ENCODE assay signal across 8 mouse cellular contexts in genomic region chr10:66928211-66928990, GRCm38 (mm10).
A peak's percentile ranks its signal among the peaks of the same experiment; 100 is the strongest.
DNase-seq lines count a peak whose midpoint lies in the region; ATAC-seq and TF ChIP-seq lines count a peak whose summit lies in the region.

No protein-coding gene starts in this region.

- H3K4me2 ChIP-seq in heart, embryonic 14.5 days (ENCODE audit: low read length): no peak overlapping the region
- no peak overlapping the region for H3K4me2 ChIP-seq in lung, embryonic 15.5 days

- no peak for TF ChIP-seq RAD21 in MEL (IDR thresholded peaks at IDR 0.05; ENCODE audit: low read depth, low read length)

- no peak for TF ChIP-seq CTCF in MEL (IDR thresholded peaks at IDR 0.05 in 2 of 3, conservative IDR thresholded peaks at IDR 0.05 in 1 of 3; ENCODE audit: control insufficient read depth in 1 of 3, insufficient read depth in 1 of 3, low read depth in 2 of 3, low read length in 3 of 3, poor library complexity in 1 of 3, severe bottlenecking in 1 of 3)

- no peak for TF ChIP-seq EP300 in MEL (IDR thresholded peaks at IDR 0.05; ENCODE audit: low read depth in 1 of 2, low read length in 2 of 2)

- no peaks in the 10 kb centered on the region for H3K79me2 ChIP-seq in MEL (ENCODE audit: control insufficient read depth, insufficient read depth, low read length, poor library complexity)

- peaks cover 2 to 22% of the 10 kb centered on the region in 2 experiments; a peak in 3 of 4 replicates for H3K4me1 ChIP-seq in MEL (ENCODE audit: control insufficient read depth in 1 of 2, insufficient read depth in 2 of 2, low read length in 2 of 2)
- H3K4me1 ChIP-seq in heart, embryonic 14.5 days (ENCODE audit: control insufficient read depth in 2 of 2, insufficient read depth in 2 of 2, low read length in 2 of 2): peaks cover 8 to 24% of the 10 kb centered on the region in 2 experiments
- H3K4me1 ChIP-seq in lung, embryonic 15.5 days: peaks cover 19% of the 10 kb centered on the region

- WGBS in heart, embryonic 14.5 days: 26% methylated on average over 6 of the region's 6 CpGs
- WGBS in lung, embryonic 15.5 days: 40% methylated on average over 6 of the region's 6 CpGs

- no peak overlapping the region for H3K4me3 ChIP-seq in MEL (ENCODE audit: control insufficient read depth in 1 of 2, insufficient read depth in 1 of 2, low read depth in 2 of 2, low read length in 2 of 2)
- no peak overlapping the region for H3K4me3 ChIP-seq in heart, embryonic 14.5 days (ENCODE audit: control insufficient read depth in 1 of 2, insufficient read depth in 1 of 2, low read depth in 1 of 2, low read length in 2 of 2)
- no peak overlapping the region for H3K4me3 ChIP-seq in lung, embryonic 15.5 days

- H3K27ac ChIP-seq in MEL (ENCODE audit: control insufficient read depth, low read depth, low read length): no peak overlapping the region
- peak overlapping the region; percentile 45 to 53 for H3K27ac ChIP-seq in heart, embryonic 14.5 days (replicated peaks in 1 of 2; ENCODE audit: control insufficient read depth in 1 of 2, insufficient read depth in 1 of 2, low read depth in 2 of 2, low read length in 2 of 2)
- H3K27ac ChIP-seq in lung, embryonic 15.5 days: peak overlapping the region; percentile 67

- H3K9me3 ChIP-seq in MEL (replicated peaks; ENCODE audit: insufficient read depth, low read length): no peaks in the 10 kb centered on the region
- H3K9me3 ChIP-seq in heart, embryonic 14.5 days (ENCODE audit: control insufficient read depth, low read length): no peaks in the 10 kb centered on the region
- H3K9me3 ChIP-seq in lung, embryonic 15.5 days: no peaks in the 10 kb centered on the region

- DNase-seq in adrenal gland, adult 2 months: peak; percentile 79
- DNase-seq in adrenal gland, adult 18-20 months (ENCODE audit: low spot score in 2 of 2): no peak
- peak; percentile 38 for DNase-seq in MEL (ENCODE audit: low read depth, low spot score)
- no peak for DNase-seq in layer of hippocampus, adult 11-12 months (ENCODE audit: low spot score)
- no peak for DNase-seq in right cerebral cortex, postnatal 14 days
- DNase-seq in thymus, postnatal 14 days: no peak

- H3K27me3 ChIP-seq in MEL (ENCODE audit: control insufficient read depth in 1 of 2, insufficient read depth in 2 of 2, low read length in 2 of 2): no peaks in the 10 kb centered on the region
- H3K27me3 ChIP-seq in heart, embryonic 14.5 days (ENCODE audit: control insufficient read depth, insufficient read depth, low read length): no peaks in the 10 kb centered on the region
- H3K27me3 ChIP-seq in lung, embryonic 15.5 days: peaks cover 4% of the 10 kb centered on the region; the same call in 1 of the 2 replicates

- peaks cover 0 to 12% of the 10 kb centered on the region in 2 experiments; a peak in 2 of 4 replicates for H3K36me3 ChIP-seq in MEL (ENCODE audit: control insufficient read depth in 1 of 2, insufficient read depth in 2 of 2, low read length in 2 of 2)
- H3K36me3 ChIP-seq in heart, embryonic 14.5 days (ENCODE audit: control insufficient read depth, insufficient read depth, low read length): no peaks in the 10 kb centered on the region
- H3K36me3 ChIP-seq in lung, embryonic 15.5 days: no peaks in the 10 kb centered on the region

- ATAC-seq in heart, embryonic 14.5 days (ENCODE audit: insufficient number of reproducible peaks, insufficient read depth, low FRiP score, low read depth): no peak
- peak; percentile 85 for ATAC-seq in lung, embryonic 15.5 days (ENCODE audit: borderline replicate concordance, extremely low read depth, low FRiP score, low TSS enrichment)

- no peak overlapping the region for H3K9ac ChIP-seq in MEL (ENCODE audit: control insufficient read depth, low read depth, low read length, poor library complexity, severe bottlenecking)
- no peak overlapping the region for H3K9ac ChIP-seq in heart, embryonic 14.5 days (ENCODE audit: low read length)
- no peak overlapping the region for H3K9ac ChIP-seq in lung, embryonic 15.5 days

- TF ChIP-seq POLR2A in MEL (IDR thresholded peaks at IDR 0.05; ENCODE audit: control insufficient read depth in 1 of 2, insufficient read depth in 1 of 2, low read depth in 1 of 2, low read length in 2 of 2, poor library complexity in 1 of 2): no peak

TF ChIP-seq in MEL, 35 proteins besides CTCF, POLR2A, EP300 and RAD21:
- TF ChIP-seq NELFE (IDR thresholded peaks at IDR 0.05; ENCODE audit: low read depth, low read length) (no peak), MYC (IDR thresholded peaks at IDR 0.05; ENCODE audit: low read depth, low read length) (no peak), ETS1 (IDR thresholded peaks at IDR 0.05; ENCODE audit: low read depth, low read length) (no peak), GATA1 (IDR thresholded peaks at IDR 0.05; ENCODE audit: low read depth, low read length) (no peak), CHD1 (IDR thresholded peaks at IDR 0.05; ENCODE audit: low read depth, low read length) (no peak), USF1 (IDR thresholded peaks at IDR 0.05; ENCODE audit: low read depth, low read length) (no peak), POLR2AphosphoS5 (IDR thresholded peaks at IDR 0.05; ENCODE audit: borderline replicate concordance, low read depth, low read length) (no peak), MXI1 (IDR thresholded peaks at IDR 0.05; ENCODE audit: low read depth, low read length) (no peak)

Comparison
In these comparisons a context has a peak if more than half of its experiments do, and no peak if none do; other contexts are left out.
1. DNase-seq: peak in adrenal gland, adult 2 months (single experiment) and MEL (single experiment); none in adrenal gland, adult 18-20 months (0 of 2), layer of hippocampus, adult 11-12 months (single experiment), right cerebral cortex, postnatal 14 days (single experiment) and thymus, postnatal 14 days (single experiment).